ENCODE assay signal across 9 mouse cellular contexts in genomic region chr16:20240468-20241414, GRCm38 (mm10). TPM values are rescaled to one million over a fixed set of nuclear protein-coding genes. Genes with fewer than 3 reads are reported as not detected.
A peak's percentile ranks its signal among the peaks of the same experiment; 100 is the strongest.
DNase-seq lines count a peak whose midpoint lies in the region; ATAC-seq and TF ChIP-seq lines count a peak whose summit lies in the region.
"Had no signal": no experiment of that assay in that cellular context is flagged by ENCODE, and none has a peak within 500 bp of the region (broad histone marks: within the 10 kb centered on the region; RNA-seq: fewer than 3 reads in every experiment).

Map6d1 (minus strand) TSS chr16:20241358.

- no peaks in the 10 kb centered on the region for H3K9me3 ChIP-seq in limb, embryonic 14.5 days (ENCODE audit: control insufficient read depth, low read length)
- no peaks in the 10 kb centered on the region for H3K9me3 ChIP-seq in midbrain, embryonic 15.5 days
- H3K9me3 ChIP-seq in stomach, postnatal 0 days (ENCODE audit: control insufficient read depth, low read length): no peaks in the 10 kb centered on the region

- H3K4me2 ChIP-seq in limb, embryonic 14.5 days (replicated peaks; ENCODE audit: low read depth, low read length, severe bottlenecking): peak within 1 kb of the TSS; percentile 86
- H3K4me2 ChIP-seq in midbrain, embryonic 15.5 days: peak within 1 kb of the TSS; percentile 75
- H3K4me2 ChIP-seq in stomach, postnatal 0 days (replicated peaks; ENCODE audit: low read depth): peak within 1 kb of the TSS; percentile 99

- peak; percentile 73 for ATAC-seq in limb, embryonic 14.5 days (ENCODE audit: low FRiP score, low read depth)
- ATAC-seq in midbrain, embryonic 15.5 days (replicated peaks): peak; percentile 93
- peak; percentile 65 for ATAC-seq in stomach, postnatal 0 days (ENCODE audit: low FRiP score, low TSS enrichment)

- DNase-seq in kidney, adult 2 months: peak; percentile 17
- DNase-seq in kidney, adult 8-10 months: no peak
- DNase-seq in cerebellum, postnatal 14 days: peak; percentile 80 to 85
- DNase-seq in frontal cortex, postnatal 36 days (ENCODE audit: low spot score in 2 of 2): peak; percentile 72 to 73
- peak; percentile 14 for DNase-seq in induced T-regulatory cell, adult 2 months (ENCODE audit: low read depth)
- DNase-seq in limb, embryonic 14.5 days (ENCODE audit: low spot score): peak; percentile 8
- DNase-seq in stomach, postnatal 0 days (ENCODE audit: low spot score): peak; percentile 35

- no peaks in the 10 kb centered on the region for H3K4me1 ChIP-seq in kidney, adult 2 months (ENCODE audit: control insufficient read depth, insufficient read depth, low read length)
- H3K4me1 ChIP-seq in limb, embryonic 14.5 days (ENCODE audit: control insufficient read depth, insufficient read depth, low read length): no peaks in the 10 kb centered on the region
- peaks cover 16% of the 10 kb centered on the region for H3K4me1 ChIP-seq in midbrain, embryonic 15.5 days
- no peaks in the 10 kb centered on the region for H3K4me1 ChIP-seq in stomach, postnatal 0 days (replicated peaks; ENCODE audit: control insufficient read depth, insufficient read depth)

- no peak within 1 kb of the TSS for H3K27ac ChIP-seq in kidney, adult 2 months (ENCODE audit: insufficient read depth, low read depth, low read length)
- H3K27ac ChIP-seq in limb, embryonic 14.5 days (replicated peaks; ENCODE audit: low read depth, low read length): no peak within 1 kb of the TSS
- peak within 1 kb of the TSS; percentile 87 for H3K27ac ChIP-seq in midbrain, embryonic 15.5 days
- H3K27ac ChIP-seq in stomach, postnatal 0 days (replicated peaks): no peak within 1 kb of the TSS

- no peaks in the 10 kb centered on the region for H3K36me3 ChIP-seq in kidney, adult 2 months (ENCODE audit: control insufficient read depth, insufficient read depth, low read length)
- H3K36me3 ChIP-seq in limb, embryonic 14.5 days (ENCODE audit: control insufficient read depth, insufficient read depth, low read length): no peaks in the 10 kb centered on the region
- H3K36me3 ChIP-seq in midbrain, embryonic 15.5 days (replicated peaks): no peaks in the 10 kb centered on the region
- H3K36me3 ChIP-seq in stomach, postnatal 0 days (ENCODE audit: control insufficient read depth, insufficient read depth, low read length): no peaks in the 10 kb centered on the region

- no peak for TF ChIP-seq POLR2A in kidney, adult 2 months (IDR thresholded peaks at IDR 0.05; ENCODE audit: low read depth, low read length)
- TF ChIP-seq POLR2A in limb, embryonic 14.5 days (IDR thresholded peaks at IDR 0.05; ENCODE audit: borderline replicate concordance, extremely low read depth, insufficient read depth, insufficient read length): 0 out of 2 replicates have a peak, but pooled peaks have one; percentile 60

- TF ChIP-seq CTCF in kidney, adult 2 months (conservative IDR thresholded peaks at IDR 0.05; ENCODE audit: insufficient read depth, insufficient read length, low read depth, low read length): no peak
- no peak for TF ChIP-seq CTCF in stomach, postnatal 0 days (IDR thresholded peaks at IDR 0.05; ENCODE audit: low read depth)

- TF ChIP-seq EP300 in stomach, postnatal 0 days (optimal IDR thresholded peaks at IDR 0.05): no peak

- peak within 1 kb of the TSS; percentile 60 for H3K4me3 ChIP-seq in kidney, adult 2 months (ENCODE audit: insufficient read depth, low read depth, low read length)
- H3K4me3 ChIP-seq in limb, embryonic 14.5 days (replicated peaks; ENCODE audit: low read length): peak within 1 kb of the TSS; percentile 75
- H3K4me3 ChIP-seq in midbrain, embryonic 15.5 days: peak within 1 kb of the TSS; percentile 85
- peak within 1 kb of the TSS; percentile 67 for H3K4me3 ChIP-seq in stomach, postnatal 0 days (ENCODE audit: low read depth, low read length)

- H3K27me3 ChIP-seq in kidney, adult 2 months (replicated peaks; ENCODE audit: control insufficient read depth, insufficient read depth, low read length): no peaks in the 10 kb centered on the region
- H3K27me3 ChIP-seq in limb, embryonic 14.5 days (ENCODE audit: control insufficient read depth, insufficient read depth, low read length): no peaks in the 10 kb centered on the region
- peaks cover 4% of the 10 kb centered on the region; the same call in 1 of the 2 replicates for H3K27me3 ChIP-seq in midbrain, embryonic 15.5 days (replicated peaks)
- H3K27me3 ChIP-seq in stomach, postnatal 0 days (ENCODE audit: control insufficient read depth, insufficient read depth, low read length): no peaks in the 10 kb centered on the region
- H3K27me3 ChIP-seq: CH12.LX had no signal

- H3K9ac ChIP-seq in limb, embryonic 14.5 days (ENCODE audit: low read depth, low read length, severe bottlenecking): peak within 1 kb of the TSS; percentile 75
- peak within 1 kb of the TSS; percentile 71 for H3K9ac ChIP-seq in midbrain, embryonic 15.5 days
- peak within 1 kb of the TSS; percentile 61 for H3K9ac ChIP-seq in stomach, postnatal 0 days (ENCODE audit: low read length)

- whole genome bisulfite sequencing in kidney, adult 2 months: 2% methylated on average over 90 of the region's 90 CpGs
- 2% methylated on average over 74 of the region's 90 CpGs for WGBS in limb, embryonic 14.5 days
- WGBS in midbrain, embryonic 15.5 days: under 1% methylated on average over 90 of the region's 90 CpGs
- under 1% methylated on average over 89 of the region's 90 CpGs for WGBS in stomach, postnatal 0 days

RNA-seq across cellular contexts. Expression of gene Map6d1, which starts in this region (rescaled TPM):
- polyA plus RNA-seq in kidney, adult 2 months (2012; rRNA removed): 0.07 and 0.11 TPM in 2 replicates
- 1.4 and 1.9 TPM in 2 replicates for polyA plus RNA-seq in limb, embryonic 14.5 days (2012; rRNA removed)
- 0.44 and 1.2 TPM in 2 replicates for polyA plus RNA-seq in limb, embryonic 14.5 days (2014; fragmentation: Nextera tagmentation; extraction: Ambion mirVana)
- polyA plus RNA-seq in midbrain, embryonic 15.5 days (2015; fragmentation: Nextera tagmentation; extraction: Ambion mirVana): 5.6 and 6.8 TPM in 2 replicates
- polyA plus RNA-seq in stomach, postnatal 0 days (2015; fragmentation: Nextera tagmentation; extraction: Ambion mirVana): 0.11 and 0.25 TPM in 2 replicates

Comparison
In these comparisons a context has a peak if more than half of its experiments do, and no peak if none do; other contexts are left out.
1. Peak in DNase-seq and H3K4me3 ChIP-seq in kidney, adult 2 months; RNA of the gene not detected or under 1 TPM.
2. Peak in DNase-seq, ATAC-seq, H3K4me3 ChIP-seq, H3K9ac ChIP-seq and H3K4me2 ChIP-seq in stomach, postnatal 0 days; RNA of the gene not detected or under 1 TPM.
3. DNase-seq: peak in cerebellum, postnatal 14 days (2 of 2), frontal cortex, postnatal 36 days (2 of 2), induced T-regulatory cell, adult 2 months (single experiment) and limb, embryonic 14.5 days (single experiment); none in kidney, adult 8-10 months (0 of 2).
4. Peak in every context shown above with its lines, with median percentiles within 50 percentile points of each other: H3K4me3 ChIP-seq, ATAC-seq, H3K4me2 ChIP-seq and H3K9ac ChIP-seq.